Mouse (Mus musculus) mammary gland, adult 2 months (tissue): ENCODE measurements around the gene Tcaf1. TPM values are rescaled to one million over a fixed set of nuclear protein-coding genes. Genes with fewer than 3 reads are reported as not detected.

Experiments
- polyA plus RNA-seq: library from polyadenylated mRNA; depleted of rRNA; stranded (reverse); fragments of >200 nt; gene quantifications from 2 replicates; pipeline ENCODE4 v1.2.3, GENCODE M21; 2012; ENCODE audit warnings: low replicate concordance; rRNA removed

Gene Tcaf1
- 18.6 and 27.1 TPM in 2 replicates for polyA plus RNA-seq

GRCm38 (mm10) chr6:42709291-42710211, at the start of gene Tcaf1:
Gene Tcaf1 (minus strand): TSS chr6:42710088.

GRCm38 (mm10) chr6:42756104-42756503, 46.2 kb upstream of the Tcaf1 start, which contains the start of gene Olfr38:
Gene Olfr38 (plus strand): TSS chr6:42756404.

GRCm38 (mm10) chr6:42739071-42739470, 29.2 kb upstream of the Tcaf1 start, which contains the start of gene Olfr453:
Gene Olfr453 (plus strand): TSS chr6:42739371.

GRCm38 (mm10) chr6:42644912-42645549, 64.9 kb downstream of the Tcaf1 start, which contains the start of gene Tcaf2:
Gene Tcaf2 (minus strand): TSS chr6:42645254.

Other genes starting within 250 kb of the Tcaf1 start
- gene Olfr458, start 244.9 kb downstream of the Tcaf1 start, polyA plus RNA-seq, result not detected in 2 replicates
- not detected in 2 replicates for gene Olfr457, start 233.8 kb downstream of the Tcaf1 start, polyA plus RNA-seq
- not detected in 2 replicates for gene Olfr456, start 222.9 kb downstream of the Tcaf1 start, polyA plus RNA-seq
- gene Olfr455, start 162.5 kb downstream of the Tcaf1 start, polyA plus RNA-seq, result not detected in 2 replicates
- not detected in 2 replicates for gene Tcaf3, start 112.4 kb downstream of the Tcaf1 start, polyA plus RNA-seq
- gene Tcaf2, start 64.8 kb downstream of the Tcaf1 start, polyA plus RNA-seq, result 3.7 and 4.6 TPM in 2 replicates
- gene Olfr453, start 29.3 kb upstream of the Tcaf1 start, polyA plus RNA-seq, result not detected in 2 replicates
- gene Olfr38, start 46.3 kb upstream of the Tcaf1 start, polyA plus RNA-seq, result not detected in 2 replicates
- not detected in 2 replicates for gene Olfr452, start 75.0 kb upstream of the Tcaf1 start, polyA plus RNA-seq
- not detected in 2 replicates for gene Olfr450, start 101.9 kb upstream of the Tcaf1 start, polyA plus RNA-seq
- not detected in 2 replicates for gene Olfr449, start 124.3 kb upstream of the Tcaf1 start, polyA plus RNA-seq
- not detected in 2 replicates for gene Olfr448, start 180.4 kb upstream of the Tcaf1 start, polyA plus RNA-seq
- gene Olfr447, start 198.8 kb upstream of the Tcaf1 start, polyA plus RNA-seq, result not detected in 2 replicates
- gene Olfr446, start 211.3 kb upstream of the Tcaf1 start, polyA plus RNA-seq, result not detected in 2 replicates
- gene Olfr444, start 239.0 kb upstream of the Tcaf1 start, polyA plus RNA-seq, result not detected in 2 replicates